Mouse (Mus musculus) layer of hippocampus, postnatal 25 days (tissue): ENCODE data around the gene Gm3435. TPM values are rescaled to one million over a fixed set of nuclear protein-coding genes. Genes with fewer than 3 reads are reported as not detected.
"Not testable (repeated sequence)": the region's sequence is repeated elsewhere in the genome, so short reads cannot be mapped to it uniquely, and the experiment has no call there.

Experiments
- DNase-seq, 2 experiments: peaks; one replicate each; pipeline ENCODE4 v3.0.0; 2022; ENCODE audit warnings: mixed read lengths in 2 of 2, low spot score in 1 of 2; ENCODE audit errors: extremely low spot score in 1 of 2
- total RNA-seq, 2 experiments: library from RNA; stranded (reverse); gene quantifications; 2 replicates each; pipeline ENCODE4 v1.2.3; 2021

Gm3435 gene
- total RNA-seq, 2 experiments from 2014 or later, result 2.1 to 3.8 TPM

DNA sequence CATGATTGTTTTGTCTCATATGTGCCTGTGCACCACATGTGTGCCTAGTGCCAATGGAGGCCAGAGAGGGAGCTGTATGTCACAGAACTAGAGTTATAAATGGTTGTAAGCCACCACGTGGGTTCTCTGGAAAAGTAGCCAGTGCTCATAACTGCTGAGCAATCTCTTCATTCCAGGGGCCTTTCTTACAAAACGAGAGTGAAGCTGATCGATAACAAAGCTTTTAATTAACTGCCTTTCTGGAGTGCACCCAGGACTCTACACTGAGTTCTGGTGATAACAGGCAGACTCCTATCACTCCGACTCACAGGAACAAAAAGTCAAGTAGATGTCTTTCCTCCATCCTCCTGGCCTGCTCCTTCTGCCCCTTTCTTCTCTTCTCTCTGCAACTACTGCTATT, 21.4 kb downstream of the Gm3435 start:
- not testable (repeated sequence) for DNase-seq

DNA sequence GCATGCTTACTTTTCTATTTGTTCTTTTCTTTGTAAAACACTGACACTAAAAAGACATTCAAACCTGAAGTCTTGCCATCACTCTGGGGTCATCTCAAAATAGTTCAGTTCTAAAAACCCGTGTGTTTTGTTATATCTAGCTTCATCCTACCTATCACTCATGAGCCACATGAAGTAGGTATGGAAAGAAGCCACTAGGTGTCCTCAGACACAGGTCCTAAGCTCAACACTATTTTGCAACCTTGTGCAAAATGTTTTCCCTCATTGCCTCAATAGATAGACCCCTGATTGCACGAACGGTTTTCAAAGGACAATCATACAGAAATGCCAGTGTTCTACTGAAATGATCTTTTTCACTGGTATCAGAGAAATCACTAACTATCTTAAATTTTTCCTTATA, 30.5 kb downstream of the Gm3435 start:
- not testable (repeated sequence) for DNase-seq

DNA sequence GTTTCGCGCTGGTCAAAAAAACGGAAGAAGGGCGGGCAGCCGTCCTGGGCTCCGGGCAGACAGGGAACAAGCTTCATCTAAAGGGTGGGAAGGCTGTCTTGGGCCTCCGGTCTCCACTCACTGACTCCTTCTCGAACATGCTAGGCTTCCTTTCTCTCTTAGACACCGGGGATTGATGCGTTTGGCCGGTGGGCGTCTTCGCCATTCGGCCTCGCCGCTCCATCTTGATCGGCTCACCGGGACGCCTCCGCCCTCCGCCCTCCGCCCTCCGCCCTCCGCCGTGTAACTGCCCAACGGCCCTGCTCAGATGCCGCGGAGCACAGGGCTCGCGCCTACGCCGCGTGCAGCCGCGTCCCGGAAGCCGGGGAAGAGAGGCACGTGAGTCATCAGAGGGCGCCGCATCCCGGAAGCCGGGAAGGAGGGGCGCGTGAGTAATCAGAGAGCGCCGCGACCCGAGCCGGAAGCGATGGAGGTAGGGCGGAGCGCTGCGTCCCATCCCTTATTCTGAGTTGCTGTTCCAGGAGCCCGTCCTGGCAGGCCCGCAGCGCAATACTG, 31.3 kb downstream of the Gm3435 start, which contains the start of the genes Ermard, Tcte3 and Gm3448:
TSS of gene Ermard (plus strand) at position 34 of the 555 bp plus-strand sequence.
TSS of gene Tcte3 (minus strand) at position 314 of the 555 bp plus-strand sequence.
TSS of gene Gm3448 (minus strand) at position 363 of the 555 bp plus-strand sequence.
- DNase-seq, result peak; percentile 3 to 44

DNA sequence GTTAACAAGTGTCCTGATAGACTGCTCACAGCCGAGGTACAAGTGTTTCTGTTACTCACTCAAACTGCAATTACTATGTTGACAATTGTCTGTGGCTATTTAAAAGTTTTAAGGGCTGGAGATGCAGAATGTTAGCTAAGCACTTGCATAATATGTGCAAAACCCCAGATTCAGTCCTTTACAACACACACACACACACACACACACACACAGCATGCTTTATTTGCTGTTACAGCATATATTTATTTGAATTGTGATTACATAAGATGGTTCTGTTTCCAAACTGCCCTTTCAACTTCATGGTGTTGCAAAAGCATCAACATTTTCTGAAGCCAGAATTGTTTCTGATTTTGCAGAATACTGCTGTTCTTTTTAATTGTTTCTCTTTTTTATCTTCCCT, 40.4 kb downstream of the Gm3435 start:
- DNase-seq, result not testable (repeated sequence)

GRCm38 (mm10) chr17:15052766-15053165, 42.8 kb downstream of the Gm3435 start:
- DNase-seq, result not testable (repeated sequence)

- DNase-seq, result not testable (repeated sequence)
Observed at GRCm38 (mm10) chr17:15053183-15053828, 43.3 kb downstream of the Gm3435 start.

- peak in 1 of 2 experiments; percentile 2 for DNase-seq
Observed at GRCm38 (mm10) chr17:15053829-15054200, 43.8 kb downstream of the Gm3435 start.

- peak; percentile 42 to 61 for DNase-seq
Observed at GRCm38 (mm10) chr17:15055925-15056324, 45.9 kb downstream of the Gm3435 start.

GRCm38 (mm10) chr17:15058161-15058591, 48.2 kb downstream of the Gm3435 start:
- no peak for DNase-seq

- DNase-seq, result no peak
Observed at GRCm38 (mm10) chr17:15059646-15060045, 49.7 kb downstream of the Gm3435 start.

DNA sequence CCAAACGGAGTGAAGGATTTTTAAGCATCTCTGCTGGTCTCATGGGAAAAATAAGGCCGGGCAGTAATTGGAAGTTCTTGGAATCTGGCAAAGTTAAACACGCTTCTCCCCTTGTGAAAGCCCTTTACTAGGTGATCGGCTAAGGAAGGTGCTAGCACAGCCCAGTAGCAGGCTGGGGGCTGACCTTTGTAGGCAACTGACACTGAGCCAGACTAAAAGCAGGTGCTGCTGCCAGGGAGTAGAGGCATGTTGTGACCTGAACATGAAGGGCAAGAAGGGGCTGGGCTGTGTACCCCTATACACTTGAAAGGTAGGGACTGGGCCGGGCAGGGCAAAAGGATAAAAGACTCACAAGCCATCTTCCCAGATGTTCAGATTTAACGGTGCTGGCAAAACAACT, 50.4 kb downstream of the Gm3435 start:
- DNase-seq, result no peak

- peak; percentile 59 to 76 for DNase-seq
Observed at GRCm38 (mm10) chr17:15065391-15066024, 55.5 kb downstream of the Gm3435 start.

DNA sequence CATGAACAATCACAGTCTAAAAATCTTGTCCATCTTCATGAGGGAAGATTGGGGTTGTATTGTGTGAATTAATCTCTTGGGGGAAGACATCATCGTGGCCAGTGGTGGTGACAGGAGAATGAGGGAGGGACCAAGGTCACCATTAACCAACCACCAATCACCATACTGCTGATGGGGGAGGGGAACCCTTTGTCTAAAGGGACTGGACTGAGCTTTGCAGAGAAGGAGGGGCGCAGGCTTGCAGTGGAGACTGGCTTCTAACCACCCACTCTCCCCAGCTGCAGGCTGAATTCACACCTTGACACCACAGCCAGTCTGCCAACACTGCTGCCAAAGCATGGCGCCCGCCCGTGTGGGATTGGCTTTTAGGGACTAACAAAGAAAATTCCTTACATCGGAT, 56.1 kb downstream of the Gm3435 start:
- DNase-seq, result no peak

DNA sequence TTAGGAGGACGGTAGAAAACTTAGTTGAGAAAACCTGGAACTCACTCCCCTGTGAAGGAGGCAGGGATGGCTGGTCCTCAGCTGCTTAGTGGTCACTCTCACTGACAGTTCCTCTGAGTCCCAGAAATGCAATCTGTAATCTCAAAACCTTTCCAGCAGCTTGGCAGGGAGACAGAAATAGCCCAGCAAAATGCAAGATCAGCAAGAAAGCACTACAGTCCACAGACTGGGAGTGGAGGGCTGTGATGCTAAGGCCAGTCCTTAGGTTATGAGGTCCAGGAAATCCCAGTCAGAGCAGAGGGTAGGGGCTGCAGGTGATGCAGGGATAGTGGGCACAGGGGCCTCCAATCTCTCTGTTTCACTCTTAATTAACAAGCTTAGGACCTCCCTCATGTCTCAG, 56.9 kb downstream of the Gm3435 start:
- DNase-seq, result no peak

- DNase-seq, result no peak
Observed at GRCm38 (mm10) chr17:15068040-15068792, 58.2 kb downstream of the Gm3435 start.

DNA sequence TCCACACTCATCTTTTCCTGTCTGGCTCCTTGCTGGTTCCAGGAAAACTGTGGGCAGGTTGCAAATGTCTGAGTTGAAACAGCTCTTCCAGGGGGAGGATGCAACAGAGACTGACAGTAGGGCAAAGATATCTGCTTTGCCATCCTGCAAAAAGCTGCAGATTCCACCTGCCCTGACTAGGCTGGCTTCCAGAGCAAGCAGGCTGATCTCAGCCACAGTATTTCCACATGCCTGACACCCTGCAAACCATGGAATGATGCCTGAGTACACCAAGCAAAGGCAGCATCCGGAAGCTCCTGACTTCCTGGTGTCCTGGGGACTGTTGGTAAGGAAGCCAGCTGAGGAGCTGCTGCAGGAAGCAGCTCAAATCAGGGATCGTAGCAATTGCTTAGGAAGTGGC, 59.1 kb downstream of the Gm3435 start:
- DNase-seq, result no peak

Other genes starting within 250 kb of the Gm3435 start
- gene Wdr27, start 67.0 kb upstream of the Gm3435 start, total RNA-seq, result 1 to 10 TPM; 1.2 to 2.4 TPM
- gene 1600012H06Rik, start 67.0 kb upstream of the Gm3435 start, total RNA-seq, result 10 to 100 TPM; 14.7 to 16.8 TPM
- gene Phf10, start 48.9 kb upstream of the Gm3435 start, total RNA-seq, result 10 to 100 TPM; 57.4 to 62.0 TPM
- 1 to 10 TPM; 4.6 to 8.1 TPM for gene 9030025P20Rik, start 31.7 kb upstream of the Gm3435 start, total RNA-seq
- gene Gm3417, start 31.4 kb upstream of the Gm3435 start, total RNA-seq, result not detected
- 10 to 100 TPM; 44.9 to 72.4 TPM for gene Ermard, start 31.0 kb downstream of the Gm3435 start, total RNA-seq
- gene Tcte3, start 31.3 kb downstream of the Gm3435 start, total RNA-seq, result 1 to 10 TPM in 1 of 2 experiments, not detected in 1; 1.1 TPM
- gene Gm3448, start 31.4 kb downstream of the Gm3435 start, total RNA-seq, result 10 to 100 TPM in 1 of 2 experiments, 1 to 10 TPM in 1; 6.8 to 10.5 TPM